Mouse (Mus musculus): Measurements from ENCODE around the gene 2210010C04Rik.

2210010C04Rik gene

GRCm38 (mm10) chr6:41035409-41035808, at the start of gene 2210010C04Rik:
Gene 2210010C04Rik (minus strand): TSS chr6:41035509.
- no peak for DNase-seq (ENCODE audit: low read depth, low spot score)

DNA sequence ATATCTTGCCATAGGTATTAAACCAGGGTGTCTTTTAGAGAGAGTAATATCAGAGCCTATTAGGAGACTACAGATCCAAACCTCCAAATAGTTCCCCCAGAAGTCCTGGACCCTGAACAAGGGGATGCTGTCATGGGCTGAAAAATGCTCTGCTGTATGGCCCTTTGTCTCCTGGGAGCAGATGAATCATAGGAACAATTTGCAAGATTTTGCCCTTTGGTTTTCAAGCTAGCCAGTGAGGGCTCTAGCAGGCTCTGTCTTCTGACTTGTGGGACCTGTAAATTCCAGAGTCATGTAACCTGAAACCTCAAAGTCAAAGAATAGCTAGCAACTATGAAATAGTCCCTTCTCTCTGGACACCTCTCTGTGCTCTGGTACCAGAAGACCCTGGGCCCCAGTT, 44.8 kb upstream of the 2210010C04Rik start:
- DNase-seq (ENCODE audit: low read depth, low spot score): no peak

DNA sequence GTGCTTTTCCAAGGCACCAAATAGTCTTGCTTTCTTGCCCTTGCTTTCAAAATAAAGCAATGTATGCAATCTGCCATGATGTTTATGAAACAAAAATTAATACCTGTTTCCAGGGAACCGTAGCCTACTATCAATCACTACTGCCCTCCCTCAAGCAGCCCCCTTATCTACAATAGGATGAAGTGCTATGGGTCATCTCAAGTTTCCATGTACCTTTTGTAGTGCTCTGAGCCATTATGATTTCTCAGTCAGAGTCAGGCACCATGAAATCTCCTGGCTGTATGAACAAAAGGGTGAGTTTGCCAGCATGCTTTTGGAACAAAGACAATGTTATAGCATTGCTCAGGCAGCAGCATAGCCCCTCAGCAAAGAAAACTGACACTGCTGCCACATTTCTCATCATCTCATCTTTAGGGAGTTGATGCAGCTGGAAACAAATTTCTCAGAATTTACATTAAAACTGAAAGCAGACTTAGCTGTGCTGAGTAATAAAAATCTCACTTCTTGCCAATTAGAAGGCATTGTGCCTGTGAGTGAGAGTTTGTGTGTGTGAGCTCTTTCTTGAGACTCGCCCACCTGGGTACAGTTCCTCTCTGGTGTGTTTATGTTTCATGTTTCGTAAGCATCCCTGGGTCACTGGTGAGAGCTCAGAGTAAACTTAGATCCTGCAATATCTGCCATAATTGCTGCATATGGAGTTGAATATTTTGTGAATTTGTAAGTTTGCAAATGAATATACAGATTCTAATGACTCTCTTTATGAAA, 43.4 kb upstream of the 2210010C04Rik start:
- no peak for DNase-seq (ENCODE audit: low read depth, low spot score)

DNA sequence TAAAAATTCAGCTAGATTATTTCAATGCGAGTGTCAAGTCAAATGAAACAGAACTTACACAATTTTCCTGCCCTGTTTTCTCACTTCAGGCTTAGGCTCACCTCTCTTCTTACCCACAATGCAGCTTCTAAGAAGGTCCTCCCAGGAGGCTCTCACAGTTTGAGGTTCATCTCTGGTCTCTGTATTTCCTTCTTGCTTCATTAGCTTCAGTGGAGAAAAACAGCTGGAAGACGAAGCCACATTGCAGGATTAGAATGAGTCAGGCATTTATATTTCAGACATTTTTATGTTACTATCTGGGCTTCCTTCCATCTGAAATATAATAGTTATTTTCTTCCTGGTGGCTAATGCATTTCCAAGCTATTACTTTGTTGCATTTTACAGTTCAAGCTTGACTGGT, 40.4 kb upstream of the 2210010C04Rik start:
- no peak for DNase-seq (ENCODE audit: low read depth, low spot score)

GRCm38 (mm10) chr6:41063332-41063731, 28.0 kb upstream of the 2210010C04Rik start:
- no peak for DNase-seq (ENCODE audit: low read depth, low spot score)

GRCm38 (mm10) chr6:41062746-41063145, 27.4 kb upstream of the 2210010C04Rik start:
- DNase-seq (ENCODE audit: low read depth, low spot score): no peak

DNA sequence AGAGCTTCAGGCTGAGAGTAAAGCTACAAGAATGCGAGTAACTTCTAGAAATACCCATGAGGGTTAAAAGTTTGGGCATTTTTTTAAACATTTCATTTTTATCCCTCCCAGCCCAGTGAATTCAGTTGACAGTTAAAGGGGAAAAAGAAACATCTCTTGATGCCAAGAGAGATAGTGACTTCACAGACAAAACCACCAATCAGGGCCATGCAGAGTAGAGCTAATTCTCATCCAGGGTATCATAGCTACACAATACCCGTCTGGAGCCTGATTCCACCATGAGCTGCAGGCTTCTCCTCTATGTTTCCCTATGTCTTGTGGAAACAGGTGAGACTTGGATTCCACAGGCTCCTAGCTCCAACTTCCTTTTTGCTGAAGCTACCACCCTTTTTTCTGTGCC, 26.8 kb upstream of the 2210010C04Rik start:
- DNase-seq (ENCODE audit: low read depth, low spot score): no peak

DNA sequence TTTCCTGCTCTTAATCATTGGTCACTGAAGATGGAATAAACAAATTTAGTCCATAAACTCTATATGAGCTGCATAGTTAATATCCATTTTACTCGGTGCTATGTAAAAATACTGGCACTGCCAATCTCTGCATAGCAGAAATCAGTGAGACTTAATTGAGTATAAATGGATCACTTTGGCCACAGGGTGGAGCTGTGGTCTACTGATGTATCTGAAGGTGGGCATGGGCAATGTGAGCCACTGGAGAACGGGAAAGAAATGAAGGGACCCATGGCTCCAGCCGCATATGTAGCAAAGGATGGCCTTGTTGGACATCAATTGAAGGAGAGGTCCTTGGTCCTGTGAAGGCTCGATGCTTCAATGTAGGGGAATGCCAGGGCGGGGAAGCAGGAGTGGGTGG, 25.8 kb upstream of the 2210010C04Rik start:
- peak; percentile 11 for DNase-seq (ENCODE audit: low read depth, low spot score)

GRCm38 (mm10) chr6:41057653-41058052, 22.3 kb upstream of the 2210010C04Rik start:
- no peak for DNase-seq (ENCODE audit: low read depth, low spot score)

- peak; percentile 48 for DNase-seq (ENCODE audit: low read depth, low spot score)
Observed at GRCm38 (mm10) chr6:41055581-41055980, 20.3 kb upstream of the 2210010C04Rik start.

GRCm38 (mm10) chr6:41054379-41054778, 19.1 kb upstream of the 2210010C04Rik start:
- no peak for DNase-seq (ENCODE audit: low read depth, low spot score)

- no peak for DNase-seq (ENCODE audit: low read depth, low spot score)
Observed at GRCm38 (mm10) chr6:41051824-41052223, 16.5 kb upstream of the 2210010C04Rik start.

DNA sequence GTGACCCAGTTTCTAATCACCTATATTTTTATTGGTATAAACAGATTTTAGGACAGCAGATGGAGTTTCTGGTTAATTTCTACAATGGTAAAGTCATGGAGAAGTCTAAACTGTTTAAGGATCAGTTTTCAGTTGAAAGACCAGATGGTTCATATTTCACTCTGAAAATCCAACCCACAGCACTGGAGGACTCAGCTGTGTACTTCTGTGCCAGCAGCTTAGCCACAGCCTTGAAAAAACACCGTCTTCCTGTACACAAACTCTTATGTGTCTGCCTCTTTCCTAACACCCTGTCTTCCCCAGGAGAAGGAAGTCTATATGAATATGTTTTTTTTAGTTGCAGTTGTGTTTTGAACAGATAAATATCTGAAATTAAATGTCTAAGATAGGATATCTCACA, 13.3 kb upstream of the 2210010C04Rik start:
- DNase-seq (ENCODE audit: low read depth, low spot score): no peak

GRCm38 (mm10) chr6:41047961-41048360, 12.7 kb upstream of the 2210010C04Rik start:
- no peak for DNase-seq (ENCODE audit: low read depth, low spot score)

GRCm38 (mm10) chr6:41047202-41047601, 11.9 kb upstream of the 2210010C04Rik start:
- no peak for DNase-seq (ENCODE audit: low read depth, low spot score)

- DNase-seq (ENCODE audit: low read depth, low spot score): peak; percentile 41
Observed at GRCm38 (mm10) chr6:41046553-41046952, 11.2 kb upstream of the 2210010C04Rik start.

DNA sequence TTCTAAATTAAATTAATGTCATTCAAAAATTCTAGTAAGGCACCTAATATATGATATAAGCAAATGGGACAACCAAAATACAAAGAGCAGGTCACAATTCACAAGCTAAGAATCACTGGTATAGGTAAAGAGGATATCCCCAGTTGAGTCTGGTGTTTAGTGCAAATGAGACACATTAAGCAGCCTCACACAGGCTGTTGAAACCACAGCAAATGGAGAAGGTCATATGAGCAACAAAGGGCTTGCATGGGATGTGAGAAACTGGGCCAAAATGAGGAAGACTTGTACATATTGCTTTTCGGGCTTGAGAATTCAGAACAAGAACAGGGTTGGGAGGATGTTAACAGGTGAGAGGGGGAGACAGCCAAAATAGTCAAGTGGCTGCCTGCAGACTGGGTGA, 9.4 kb upstream of the 2210010C04Rik start:
- no peak for DNase-seq (ENCODE audit: low read depth, low spot score)

DNA sequence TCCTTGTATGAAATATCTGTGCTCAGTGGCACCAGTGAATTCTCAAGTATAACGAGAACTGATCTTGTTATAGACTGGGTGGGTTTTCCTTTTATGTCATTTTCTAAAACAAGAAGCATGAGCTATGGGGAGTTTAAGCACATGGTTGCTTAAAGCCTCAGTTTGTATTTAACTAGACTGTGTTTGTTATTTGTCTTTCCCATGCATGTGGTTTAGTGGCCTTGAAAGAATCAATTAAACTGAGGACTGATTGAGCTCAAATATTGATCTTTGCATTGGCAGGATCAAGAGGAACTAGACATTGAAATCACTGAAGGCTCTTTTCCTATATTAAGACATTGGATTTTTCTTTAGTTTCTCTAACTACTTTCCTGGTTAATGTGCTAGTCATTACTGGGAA, 9.0 kb upstream of the 2210010C04Rik start:
- no peak for DNase-seq (ENCODE audit: low read depth, low spot score)

GRCm38 (mm10) chr6:41032802-41033201, 2.5 kb downstream of the 2210010C04Rik start:
- no peak for DNase-seq (ENCODE audit: low read depth, low spot score)

GRCm38 (mm10) chr6:41032231-41032630, 3.1 kb downstream of the 2210010C04Rik start:
- DNase-seq (ENCODE audit: low read depth, low spot score): no peak

DNA sequence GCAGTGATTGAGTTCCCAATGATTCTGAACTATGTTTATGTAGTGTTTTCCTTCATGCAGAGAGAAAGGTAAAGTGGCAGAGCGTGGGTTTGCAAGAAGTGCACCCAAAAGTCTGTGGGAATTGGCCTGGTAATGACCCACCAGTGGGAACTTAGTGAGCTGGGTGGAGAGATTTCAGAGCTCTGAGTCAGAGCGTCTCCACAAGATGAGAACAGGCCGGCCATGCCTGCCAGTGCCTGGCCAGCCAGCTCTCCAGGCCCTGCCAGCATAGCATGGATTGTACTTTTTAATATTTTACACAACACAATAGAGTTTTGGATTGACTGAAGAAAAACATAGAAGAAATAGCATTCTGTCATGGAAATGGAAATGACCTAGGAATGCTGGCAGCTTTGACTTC, 4.5 kb downstream of the 2210010C04Rik start:
- no peak for DNase-seq (ENCODE audit: low read depth, low spot score)

GRCm38 (mm10) chr6:41027053-41027452, 8.3 kb downstream of the 2210010C04Rik start:
- DNase-seq (ENCODE audit: low read depth, low spot score): no peak

DNA sequence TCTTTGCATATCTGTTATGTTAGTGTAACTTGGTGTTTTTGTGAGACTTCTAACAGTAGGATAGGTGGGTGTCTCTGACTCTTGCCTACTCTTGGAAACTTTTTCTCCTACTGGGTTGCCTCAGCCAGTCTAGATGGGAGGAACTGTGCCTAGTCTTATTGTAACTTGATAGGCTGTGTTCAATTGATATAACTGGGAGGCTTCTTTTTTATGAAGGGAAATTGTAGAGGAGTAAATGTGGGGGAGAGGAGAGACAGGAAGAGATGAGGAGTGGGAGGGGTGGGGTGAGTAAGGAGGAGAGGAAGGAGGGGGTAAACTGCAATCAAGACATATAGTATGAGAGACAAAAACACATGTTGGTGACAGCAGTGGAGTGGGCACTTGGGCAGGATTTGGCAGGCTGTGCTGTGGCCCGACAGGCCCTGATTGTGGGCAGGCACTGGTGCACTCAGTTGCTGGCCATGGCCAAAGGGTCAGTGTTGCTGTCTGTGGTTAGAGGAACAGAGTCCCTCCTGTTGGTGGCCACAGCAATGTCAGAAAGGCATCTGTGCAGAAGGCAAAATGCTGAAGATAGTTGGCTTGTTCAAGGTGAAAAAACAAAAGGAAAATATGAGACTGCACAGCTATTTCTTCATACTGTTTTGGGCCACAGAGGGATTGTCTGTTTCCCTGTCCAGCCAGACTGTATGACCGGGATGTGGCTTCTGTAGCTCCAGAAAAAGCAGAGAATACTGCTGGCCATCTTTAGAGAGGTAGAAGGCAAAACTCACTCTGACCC, 9.2 kb downstream of the 2210010C04Rik start:
- DNase-seq (ENCODE audit: low read depth, low spot score): no peak

Measured in ZHBTc4 (cell line).